Mouse (Mus musculus) lung, adult 2 months (tissue): ENCODE data around the gene C030005K15Rik. TPM values are rescaled to one million over a fixed set of nuclear protein-coding genes. Genes with fewer than 3 reads are reported as not detected.

Experiments
- DNase-seq: peaks from one replicate; pipeline ENCODE4 v3.0.0; 2022
- H3K4me1 ChIP-seq: fragments of 200-500 bp; 2 replicates; pipeline ENCODE4 v1.6.1; 2011; ENCODE audit warnings: low read length; ENCODE audit not compliant: control insufficient read depth, insufficient read depth
- H3K4me3 ChIP-seq: fragments of 200-500 bp; replicated peaks from 2 replicates; pipeline ENCODE3; 2011; ENCODE audit warnings: low read depth, mild to moderate bottlenecking, control low read depth, low read length; ENCODE audit errors: extremely low read depth
- CTCF ChIP-seq: fragments of 200-500 bp; IDR thresholded peaks from 2 replicates; pipeline ENCODE4 v1.5.1; 2011; ENCODE audit warnings: mild to moderate bottlenecking, low read length, control low read depth; ENCODE audit not compliant: insufficient read depth
- POLR2A ChIP-seq: fragments of 200-500 bp; IDR thresholded peaks from 2 replicates; pipeline ENCODE4 v1.6.1; 2011; ENCODE audit warnings: low read depth, mild to moderate bottlenecking, control low read depth, low read length, borderline replicate concordance; ENCODE audit errors: extremely low read depth
- WGBS: fragments of 180-500 bp; shearing (Covaris S2); methylation state at CpG from one replicate; pipeline ENCODE4 v1.1.7; 2018; 5-methylcytosine and 5-hydroxymethylcytosine counted together
- polyA plus RNA-seq: library from polyadenylated mRNA; depleted of rRNA; stranded (reverse); fragments of >200 nt; gene quantifications from 2 replicates; pipeline ENCODE4 v1.2.3, GENCODE M21; 2012; rRNA removed

C030005K15Rik gene
- polyA plus RNA-seq, 1 experiment: not detected

DNA sequence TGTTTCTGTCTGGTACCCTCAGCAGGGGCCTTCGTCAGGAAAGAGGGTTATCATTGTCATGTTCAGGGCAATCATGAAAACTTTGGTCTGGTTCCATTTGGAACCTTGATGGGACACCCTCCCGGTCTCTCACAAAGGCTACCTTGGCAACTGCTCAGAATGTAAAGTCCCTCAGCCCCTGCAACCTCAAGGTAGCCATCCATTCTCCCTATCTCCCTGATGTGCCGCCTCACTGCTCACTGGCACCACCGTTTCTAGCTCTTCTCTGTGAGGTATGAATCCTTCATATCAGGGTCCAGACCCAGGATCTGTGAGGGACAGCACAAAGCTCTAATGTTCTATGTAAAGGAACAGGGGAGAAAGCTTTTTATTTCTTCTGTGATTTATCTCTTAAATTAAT is 12.0 kb downstream of the C030005K15Rik start:
- no peaks in the 10 kb centered on the region for H3K4me1 ChIP-seq
- 75% methylated on average over 4 of the region's 4 CpGs for WGBS

DNA sequence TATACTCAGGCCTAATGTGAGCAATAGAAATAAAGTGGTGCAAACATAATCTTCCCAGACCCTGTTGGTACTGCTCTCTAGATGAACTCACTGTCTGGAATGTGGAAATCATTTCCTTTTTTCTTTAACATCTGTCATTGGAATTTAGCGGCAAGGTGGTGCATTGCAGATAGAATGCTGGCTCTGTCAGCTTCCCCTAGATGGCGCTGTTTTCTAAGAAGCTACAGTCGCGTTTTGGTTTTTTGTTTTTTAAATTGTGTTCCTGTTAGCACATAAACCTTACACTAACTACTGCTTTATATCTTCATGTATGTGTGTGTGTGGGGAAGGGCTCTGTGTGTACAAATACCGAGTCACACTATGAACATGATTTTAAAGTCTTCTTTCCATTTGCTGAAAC is 13.9 kb downstream of the C030005K15Rik start:
- no peak for DNase-seq
- 2% methylated on average over 5 of the region's 5 CpGs for WGBS
- Histone ChIP-seq H3K4me1 (no peaks in the 10 kb centered on the region), H3K4me3 (no peak overlapping the region)
- no peak for TF ChIP-seq POLR2A
- peak; percentile 60 for TF ChIP-seq CTCF

More for the DNA sequence above, 12.0 kb downstream of the C030005K15Rik start:
- TF ChIP-seq CTCF (no peak), POLR2A (no peak)
- no peak for DNase-seq
- no peak overlapping the region for H3K4me3 ChIP-seq

DNA sequence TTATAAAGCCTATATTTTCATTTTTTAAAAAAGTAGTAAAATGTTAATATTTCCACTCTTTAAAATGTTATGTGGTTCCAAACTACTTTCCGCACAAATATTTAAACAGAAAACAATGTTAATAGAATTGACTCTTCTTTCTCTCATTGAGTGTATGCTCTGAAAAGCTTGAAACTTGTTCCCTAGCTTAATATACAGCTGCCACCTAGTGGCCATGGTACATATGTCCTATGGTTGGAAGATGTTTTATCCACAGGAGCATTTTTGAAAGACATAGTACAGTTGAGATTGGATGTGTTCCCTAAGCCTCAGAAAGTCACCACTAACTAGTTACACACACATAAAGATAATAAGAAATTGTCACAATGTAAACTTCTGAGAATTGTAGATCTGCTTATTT is 22.0 kb downstream of the C030005K15Rik start:
- Histone ChIP-seq H3K4me1 (no peaks in the 10 kb centered on the region), H3K4me3 (no peak overlapping the region)
- no peak for TF ChIP-seq POLR2A
- TF ChIP-seq CTCF: 0 out of 2 replicates have a peak, but pooled peaks have one; percentile 2
- DNase-seq: no peak
- WGBS: 42% methylated on average over 1 of the region's 1 CpGs

DNA sequence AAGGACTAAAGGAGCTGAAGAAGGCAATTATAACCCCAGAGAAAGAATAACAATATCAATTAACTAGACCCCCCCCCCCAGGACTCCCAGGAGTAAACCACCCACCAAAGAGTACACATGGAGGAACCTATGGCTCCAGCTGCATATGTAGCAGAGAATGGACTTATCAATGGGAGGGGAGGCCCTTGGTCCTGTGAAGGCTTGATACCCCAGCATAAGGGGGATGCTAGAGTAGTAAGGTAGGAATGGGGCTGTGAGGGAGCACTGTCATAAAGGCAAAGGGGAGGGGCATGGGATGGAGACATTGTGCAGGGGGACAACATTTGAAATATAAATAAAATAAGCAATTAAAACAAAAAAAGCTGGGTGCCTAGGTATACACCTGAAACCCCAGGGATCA is 24.2 kb downstream of the C030005K15Rik start:
- no peak for DNase-seq
- Histone ChIP-seq H3K4me3 (no peak overlapping the region), H3K4me1 (no peaks in the 10 kb centered on the region)
- TF ChIP-seq POLR2A: no peak

DNA sequence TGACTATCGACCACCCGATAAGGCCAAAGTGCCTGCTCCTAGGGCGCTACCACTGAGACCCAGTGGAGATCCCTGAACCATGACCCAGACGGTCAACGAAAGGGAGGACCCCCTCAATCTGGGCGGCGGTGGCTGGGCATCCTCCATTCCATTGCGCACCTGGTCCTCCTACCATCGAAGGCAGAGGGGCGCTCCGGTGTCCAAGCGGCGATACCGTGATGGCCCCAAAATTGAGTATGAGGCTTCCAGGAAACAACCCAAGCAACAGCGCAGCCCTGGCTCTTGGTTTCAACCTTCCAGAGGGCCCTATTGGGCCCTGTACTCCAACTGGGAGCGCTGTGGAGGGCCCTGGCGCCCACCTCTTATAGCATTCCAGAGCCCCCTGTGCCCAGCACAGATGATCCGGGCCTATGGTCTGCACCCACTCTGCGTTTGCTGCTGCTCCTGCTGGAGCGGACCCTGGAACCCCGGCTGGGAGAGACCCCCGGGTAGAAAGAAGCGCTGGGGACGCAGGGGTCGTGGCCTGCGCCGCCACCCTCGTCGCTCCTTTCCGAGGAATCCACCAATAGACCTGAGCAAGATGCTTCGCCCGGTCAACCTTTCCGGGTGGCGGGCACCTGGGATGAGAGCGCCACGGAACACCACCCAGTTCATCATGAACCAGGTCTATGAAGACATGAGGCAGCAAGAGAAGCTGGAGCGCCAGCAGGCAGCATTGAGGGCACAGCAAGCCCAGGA is 33.0 kb downstream of the C030005K15Rik start:
- Histone ChIP-seq H3K4me3 (no peak overlapping the region), H3K4me1 (no peaks in the 10 kb centered on the region)
- WGBS: 94% methylated on average over 37 of the region's 37 CpGs
- DNase-seq: no peak
- no peak for TF ChIP-seq POLR2A
- no peak for TF ChIP-seq CTCF

DNA sequence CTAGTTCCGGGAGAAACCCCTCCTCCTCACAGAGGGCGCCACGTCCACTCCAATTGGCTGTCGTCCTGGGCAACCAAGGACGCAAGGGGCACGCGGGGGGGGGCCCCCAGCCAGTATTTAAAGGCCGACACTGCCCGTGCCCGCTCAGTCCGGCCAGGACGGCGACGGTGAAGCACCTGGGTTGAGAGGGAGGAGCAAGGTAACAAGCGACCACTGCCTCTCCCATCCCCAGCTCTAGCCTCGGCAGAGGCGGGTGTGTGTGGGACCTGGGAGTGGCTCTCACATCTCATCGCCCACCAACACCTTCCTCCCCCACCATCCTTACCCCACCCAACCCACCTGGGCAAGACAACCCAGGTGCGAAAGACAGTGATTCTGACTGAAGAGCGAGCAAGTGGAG is 33.6 kb downstream of the C030005K15Rik start, which contains the start of gene Ccer1:
Ccer1 (plus strand) TSS at position 147 of the 400 bp plus-strand sequence.
- no peak for DNase-seq
- WGBS: 76% methylated on average over 20 of the region's 20 CpGs
- TF ChIP-seq POLR2A: no peak
- no peak for TF ChIP-seq CTCF
- Histone ChIP-seq H3K4me3 (no peak within 1 kb of the TSS), H3K4me1 (no peaks in the 10 kb centered on the region)

DNA sequence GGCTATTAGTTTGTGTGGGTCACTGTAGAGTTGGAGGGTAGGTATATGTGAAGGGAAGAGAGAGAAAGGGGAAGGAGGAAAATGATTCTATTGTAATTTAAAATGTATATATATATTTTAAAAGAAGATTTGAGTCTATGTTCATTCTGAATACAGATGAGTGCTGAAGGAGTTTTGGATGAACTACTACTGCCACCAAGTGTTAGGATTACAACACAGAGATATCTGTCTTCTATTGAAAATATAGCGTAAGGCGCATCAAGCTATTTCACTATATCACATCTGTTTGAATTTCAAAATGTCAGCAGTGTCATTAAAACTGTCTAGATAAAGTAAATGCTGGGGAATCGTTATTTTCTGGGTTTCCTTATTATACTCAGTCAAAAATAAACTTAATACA is 37.1 kb downstream of the C030005K15Rik start:
- WGBS: 64% methylated on average over 3 of the region's 3 CpGs
- Histone ChIP-seq H3K4me3 (no peak overlapping the region), H3K4me1 (no peaks in the 10 kb centered on the region)
- DNase-seq: no peak
- no peak for TF ChIP-seq CTCF
- no peak for TF ChIP-seq POLR2A

DNA sequence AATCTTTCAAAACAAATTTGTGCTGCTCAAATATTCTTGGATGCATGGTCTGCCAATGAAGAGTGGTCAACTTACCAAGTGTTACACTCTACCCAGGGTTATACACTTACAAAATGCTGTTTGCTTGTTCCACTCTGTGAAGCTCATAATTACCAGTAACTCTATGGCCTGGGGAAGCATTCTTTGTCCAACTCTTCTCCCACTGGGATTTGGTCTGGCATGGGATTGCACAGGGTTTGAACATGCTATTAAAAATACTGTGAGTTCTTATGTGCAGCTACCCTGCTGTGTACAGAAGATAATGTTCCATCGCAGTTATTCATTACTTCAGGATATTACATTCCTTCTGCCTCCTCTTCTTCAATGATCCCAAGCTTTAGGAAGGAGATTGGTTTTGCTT is 39.4 kb downstream of the C030005K15Rik start:
- WGBS: 87% methylated on average over 1 of the region's 1 CpGs
- DNase-seq: no peak
- no peak for TF ChIP-seq CTCF
- no peak for TF ChIP-seq POLR2A
- Histone ChIP-seq H3K4me1 (no peaks in the 10 kb centered on the region), H3K4me3 (no peak overlapping the region)

DNA sequence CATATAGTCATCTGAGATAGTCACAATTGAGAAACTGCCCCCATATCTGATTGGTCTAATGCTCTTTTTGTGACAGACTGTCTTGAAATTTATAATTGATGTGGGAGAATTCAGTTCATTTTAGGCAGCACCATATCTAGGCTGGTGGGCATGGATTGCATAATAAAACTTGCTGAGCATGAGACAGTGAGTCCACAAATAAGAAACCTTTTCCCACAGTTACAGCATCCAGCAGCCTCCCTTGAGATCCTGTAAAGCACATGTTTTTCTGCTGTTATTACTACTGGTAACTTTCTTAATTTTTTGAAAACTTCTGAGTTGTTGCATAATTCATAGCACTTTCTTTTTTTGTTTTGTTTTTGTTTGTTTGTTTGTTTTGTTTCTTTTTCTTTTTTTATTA is 43.6 kb downstream of the C030005K15Rik start:
- DNase-seq: no peak
- no peaks in the 10 kb centered on the region for H3K4me1 ChIP-seq
- no peak for TF ChIP-seq POLR2A
- TF ChIP-seq CTCF: no peak

More for the DNA sequence above, 43.6 kb downstream of the C030005K15Rik start:
- H3K4me3 ChIP-seq: no peak overlapping the region

Other genes starting within 250 kb of the C030005K15Rik start
- gene Dcn, start 247.1 kb downstream of the C030005K15Rik start, polyA plus RNA-seq: 105 and 154 TPM in 2 replicates
- gene Lum, start 161.6 kb downstream of the C030005K15Rik start, polyA plus RNA-seq: 5.0 and 12.5 TPM in 2 replicates
- not detected in 2 replicates for gene Kera, start 119.9 kb downstream of the C030005K15Rik start, polyA plus RNA-seq
- 0.11 TPM in 1 of 2 replicates, not detected in the other for gene Epyc, start 82.7 kb downstream of the C030005K15Rik start, polyA plus RNA-seq
- not detected in 2 replicates for gene Ccer1, start 33.7 kb downstream of the C030005K15Rik start, polyA plus RNA-seq